Mouse (Mus musculus) B cell, adult 2 months (primary cell): ENCODE results near the gene Tmem102.

Source experiments
- DNase-seq, 2 experiments: peaks; one replicate each; pipeline ENCODE4 v3.0.0; 2022

Gene Tmem102

DNA sequence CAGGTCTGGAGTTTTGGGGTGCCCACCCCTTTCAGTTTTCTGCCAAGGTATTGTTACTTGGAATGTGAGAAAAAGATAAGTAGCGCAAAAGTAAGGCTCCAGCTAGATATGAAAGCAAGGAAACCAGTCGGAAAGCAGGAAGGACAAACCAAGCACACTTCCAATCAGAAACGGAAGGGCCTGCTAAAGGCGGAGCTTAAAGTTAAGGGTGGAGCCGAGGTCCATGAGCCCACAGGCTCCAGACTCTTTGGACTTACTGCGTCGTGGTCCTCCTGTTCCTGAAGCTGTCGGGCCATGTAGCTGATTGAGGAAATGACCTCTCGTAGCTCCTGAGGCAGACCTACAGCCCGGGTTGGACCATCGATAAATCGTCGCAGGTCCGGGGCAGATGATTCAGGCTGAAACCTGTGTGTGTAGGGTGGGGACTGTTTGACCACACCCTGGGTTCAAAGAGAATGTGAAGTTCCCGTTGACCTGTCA lies 20.6 kb downstream of the Tmem102 start:
- no peak for DNase-seq

DNA sequence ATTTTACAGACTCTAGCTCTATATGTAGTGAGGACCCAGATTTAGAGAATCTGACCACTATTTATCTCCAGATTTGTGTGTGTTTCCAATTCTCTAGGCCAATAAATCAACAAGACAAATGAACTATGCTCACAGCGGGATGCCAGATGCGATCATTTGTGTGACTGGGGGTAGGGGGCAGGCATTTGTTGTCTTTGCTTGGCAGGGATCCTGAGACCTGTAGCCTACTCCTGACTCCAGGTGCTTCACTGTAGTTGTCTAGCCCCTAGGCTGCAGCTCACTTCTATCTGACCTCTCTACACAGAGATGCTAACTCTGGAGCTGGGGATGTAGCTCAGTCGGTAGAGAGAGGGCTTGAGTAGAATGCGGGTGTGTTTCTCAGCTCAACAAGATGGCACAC lies 23.6 kb downstream of the Tmem102 start:
- DNase-seq: no peak

DNA sequence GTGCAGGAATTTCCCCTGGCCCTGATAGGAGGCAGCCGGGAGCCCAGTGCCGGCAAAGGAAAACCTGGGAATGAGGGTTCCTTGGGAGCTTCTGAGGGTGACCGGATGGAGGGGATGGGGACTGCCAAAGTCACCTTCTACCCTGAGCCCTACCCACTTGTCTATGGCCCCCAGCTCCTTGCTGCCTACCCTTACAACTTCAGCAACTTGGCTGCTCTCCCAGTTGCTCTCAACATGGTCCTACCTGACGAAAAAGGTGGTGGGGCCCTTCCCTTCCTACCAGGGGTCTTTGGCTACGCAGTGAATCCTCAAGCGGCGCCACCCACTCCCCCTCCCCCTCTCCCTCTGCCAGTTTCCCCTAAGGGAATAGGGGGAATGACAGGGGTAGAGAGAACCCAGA lies 26.4 kb downstream of the Tmem102 start:
- DNase-seq: no peak

- DNase-seq: no peak
Observed at GRCm38 (mm10) chr11:69778258-69778982, 27.0 kb downstream of the Tmem102 start.

GRCm38 (mm10) chr11:69777504-69778257 lies 27.7 kb downstream of the Tmem102 start:
- no peak for DNase-seq

DNA sequence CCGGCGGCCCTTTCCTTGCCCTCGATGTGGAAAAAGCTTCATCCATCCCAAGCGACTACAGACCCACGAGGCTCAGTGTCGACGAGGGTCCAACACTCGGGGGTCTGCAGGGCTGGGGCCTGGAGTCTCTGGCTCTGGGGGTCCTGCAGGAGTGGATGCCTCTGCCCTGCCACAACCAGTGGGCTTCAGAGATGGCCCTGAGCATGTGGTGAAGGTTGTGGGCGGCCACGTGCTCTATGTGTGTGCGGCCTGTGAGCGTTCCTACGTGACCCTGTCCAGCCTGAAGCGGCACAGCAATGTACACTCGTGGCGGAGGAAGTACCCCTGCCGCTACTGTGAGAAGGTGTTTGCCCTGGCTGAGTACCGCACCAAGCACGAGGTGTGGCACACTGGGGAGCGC lies 28.9 kb downstream of the Tmem102 start:
- DNase-seq: no peak

- DNase-seq: no peak
Observed at GRCm38 (mm10) chr11:69775716-69776115, 29.7 kb downstream of the Tmem102 start.

GRCm38 (mm10) chr11:69774961-69775360 lies 30.5 kb downstream of the Tmem102 start:
- DNase-seq: peak; percentile 47

DNA sequence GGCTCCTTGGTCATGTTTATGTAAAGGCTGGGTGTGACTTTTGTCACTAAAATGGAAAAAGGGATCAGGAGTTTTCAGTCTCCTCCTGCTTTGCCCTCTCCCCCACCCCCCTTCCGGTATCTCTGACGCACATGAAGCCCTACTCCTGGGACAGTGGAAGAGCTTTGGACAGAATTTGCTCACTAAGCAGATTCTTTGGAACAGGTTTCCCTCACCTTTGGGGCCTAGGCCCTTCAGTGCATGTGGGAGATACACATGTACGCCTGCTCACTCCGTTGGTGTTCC lies 37.9 kb downstream of the Tmem102 start:
- DNase-seq: no peak

DNA sequence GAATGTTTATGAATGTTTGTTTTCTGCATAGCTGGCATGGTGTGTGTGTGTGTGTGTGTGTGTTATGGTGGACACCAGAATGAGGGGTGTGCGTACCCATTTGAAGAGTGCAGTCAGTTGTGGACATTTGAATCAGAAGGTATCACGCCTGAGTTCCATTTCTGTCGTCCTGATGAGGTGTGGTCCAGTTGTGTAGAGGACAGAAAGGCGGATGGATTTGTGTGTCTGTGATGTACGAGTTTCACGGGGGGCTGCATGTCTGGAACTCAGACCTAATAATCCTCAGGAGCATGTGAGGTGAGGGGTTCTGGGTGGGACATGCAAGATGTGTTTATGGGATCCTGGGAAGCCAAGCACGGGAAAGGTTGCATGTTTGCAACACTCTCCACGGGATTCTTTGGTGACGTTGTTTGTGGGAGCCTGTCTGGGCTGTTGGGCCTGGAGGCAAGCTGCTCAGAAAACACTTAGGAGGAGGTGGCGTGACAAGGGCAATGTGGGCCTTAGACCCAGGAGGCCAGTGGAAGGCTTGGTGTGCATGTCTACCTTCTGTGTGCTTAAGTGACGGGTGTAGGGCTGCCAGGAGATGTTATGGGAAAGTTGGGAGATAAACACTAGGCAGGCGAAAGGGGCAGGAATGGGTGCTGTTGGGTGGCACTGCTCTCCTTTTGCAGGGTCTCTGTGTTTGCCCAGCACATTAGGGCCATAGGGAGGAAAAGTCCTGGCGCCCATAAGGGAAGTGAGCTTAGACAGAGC lies 38.4 kb downstream of the Tmem102 start:
- no peak for DNase-seq

DNA sequence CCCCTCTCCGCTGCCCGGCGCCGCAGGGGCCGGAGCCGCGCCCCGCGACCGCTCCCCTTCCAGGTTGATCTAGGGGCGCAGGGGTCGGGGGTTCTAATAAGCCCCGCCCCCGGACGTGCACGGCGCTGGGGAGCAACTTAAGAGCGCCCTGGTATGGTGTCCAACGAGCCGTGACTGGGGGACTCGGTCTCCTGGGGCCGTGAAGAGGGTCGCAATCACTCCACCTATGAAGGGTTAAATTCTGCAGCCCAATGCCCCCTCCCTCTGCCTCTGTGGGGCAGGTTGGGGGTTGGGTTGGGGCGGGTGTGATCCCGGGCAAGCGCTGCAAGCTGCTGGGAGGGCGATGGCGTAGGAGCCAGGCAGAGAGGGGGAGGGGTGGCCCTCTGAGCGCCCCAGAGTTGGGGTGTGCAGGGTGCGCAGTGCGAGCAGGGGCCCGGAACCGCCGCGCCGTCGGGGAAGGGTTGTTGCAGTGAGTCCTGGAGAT lies 39.3 kb downstream of the Tmem102 start:
- peak; percentile 80 for DNase-seq

DNA sequence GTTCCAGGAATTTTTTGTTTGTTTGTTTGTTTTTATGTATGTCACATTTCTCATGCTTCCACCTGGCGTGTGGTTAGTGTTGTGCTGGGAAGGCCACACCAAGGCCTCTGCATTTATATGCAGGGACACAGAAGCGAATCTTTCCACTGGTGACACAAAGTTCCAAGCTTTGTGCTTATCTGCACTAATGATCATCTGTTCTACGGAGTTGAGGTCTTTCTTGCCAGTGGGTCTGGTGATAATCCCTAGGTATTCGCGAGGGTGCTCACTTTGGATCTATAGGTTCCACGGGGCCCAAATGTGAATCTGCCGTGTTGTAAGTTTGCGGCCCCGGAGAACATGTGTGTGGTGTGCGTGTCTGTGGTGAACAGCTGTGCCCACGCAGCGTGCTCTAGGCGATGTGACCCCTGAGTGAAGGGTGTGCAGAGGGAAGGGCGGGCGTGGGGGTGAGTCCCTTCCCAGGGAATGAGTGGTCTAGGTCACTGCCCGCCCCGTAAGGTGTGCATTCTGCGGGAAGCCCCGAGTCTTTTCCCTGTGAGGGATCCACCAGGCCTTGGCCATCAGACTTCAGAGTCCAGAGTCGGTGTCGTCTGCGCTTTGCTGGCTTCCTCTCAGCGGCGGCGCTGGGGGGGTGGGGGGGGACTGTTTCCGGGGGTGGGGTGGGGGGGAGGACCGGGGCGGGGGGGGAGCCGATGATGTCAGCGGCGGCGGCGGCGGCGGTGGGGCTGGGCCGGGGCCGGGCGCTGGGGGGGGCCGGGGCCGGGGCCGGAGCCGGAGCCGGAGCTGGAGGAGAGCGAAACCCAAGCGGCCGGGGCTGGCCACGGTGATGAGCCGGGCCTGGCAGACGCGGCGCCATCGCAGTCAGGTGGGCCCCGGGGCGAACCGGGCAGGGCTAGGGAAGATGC lies 40.0 kb downstream of the Tmem102 start, which contains the start of gene Zbtb4:
Zbtb4 (plus strand) TSS at position 692 of the 905 bp plus-strand sequence.
- peak; percentile 47 to 55 for DNase-seq

GRCm38 (mm10) chr11:69763551-69763950 lies 41.9 kb downstream of the Tmem102 start:
- DNase-seq: peak; percentile 43 to 48

DNA sequence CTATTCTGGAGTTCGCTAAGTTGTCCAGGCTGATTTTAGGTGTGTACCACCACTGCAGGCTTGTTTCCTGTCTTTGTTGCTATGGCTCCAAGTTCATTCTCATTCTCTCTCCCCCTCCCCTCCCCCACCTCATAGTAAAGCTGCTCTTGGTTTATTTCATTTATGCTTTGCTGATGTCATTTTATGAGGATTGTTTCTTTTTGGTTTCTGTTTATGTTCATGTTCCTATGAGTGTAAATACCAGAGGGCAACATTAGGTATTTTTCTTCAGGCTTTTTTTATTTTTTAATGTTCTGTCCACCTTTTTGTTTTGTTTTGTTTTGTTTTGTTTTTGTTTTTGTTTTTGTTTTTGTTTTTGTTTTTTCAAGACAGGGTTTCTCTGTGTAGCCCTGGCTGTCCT lies 43.6 kb downstream of the Tmem102 start, which contains the start of gene Slc35g3:
Slc35g3 (minus strand) TSS at position 101 of the 400 bp plus-strand sequence.
- DNase-seq: no peak

- DNase-seq: no peak
Observed at GRCm38 (mm10) chr11:69760901-69761200, 44.6 kb downstream of the Tmem102 start.

DNA sequence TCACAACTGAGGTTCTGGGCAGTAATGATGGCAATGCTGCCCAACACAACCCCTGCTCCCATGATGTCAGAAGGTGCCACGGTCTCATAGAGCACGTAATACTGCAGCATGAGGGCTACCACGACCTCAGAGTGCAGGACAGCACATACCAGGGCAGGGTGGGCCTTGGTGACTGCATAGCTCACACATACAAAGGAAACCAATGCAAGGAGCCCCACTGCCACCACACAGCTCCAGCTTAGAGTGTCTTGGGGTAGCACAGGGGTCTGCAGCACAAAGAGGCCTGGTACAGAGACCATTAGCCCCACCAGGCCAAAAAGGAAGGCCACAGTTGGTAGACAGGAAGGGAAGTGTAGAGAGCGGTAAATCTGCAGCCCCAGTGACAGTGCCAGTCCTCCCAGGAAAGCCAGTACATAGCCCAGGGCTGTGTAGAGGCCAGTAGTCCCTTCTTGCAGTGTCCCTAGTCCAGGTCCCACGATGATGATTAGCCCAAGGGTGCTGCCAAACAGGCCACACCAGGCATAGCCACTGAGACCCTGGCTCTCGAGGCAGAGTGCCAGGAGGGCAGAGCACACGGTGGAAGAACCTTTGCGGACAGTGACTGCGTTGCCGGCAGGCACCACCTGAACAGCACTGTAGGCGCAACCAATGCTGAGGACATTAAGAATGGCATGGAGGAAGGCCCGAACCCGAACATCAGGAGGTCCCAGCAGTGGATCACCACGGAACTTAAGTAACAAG lies 45.1 kb downstream of the Tmem102 start:
- no peak for DNase-seq

DNA sequence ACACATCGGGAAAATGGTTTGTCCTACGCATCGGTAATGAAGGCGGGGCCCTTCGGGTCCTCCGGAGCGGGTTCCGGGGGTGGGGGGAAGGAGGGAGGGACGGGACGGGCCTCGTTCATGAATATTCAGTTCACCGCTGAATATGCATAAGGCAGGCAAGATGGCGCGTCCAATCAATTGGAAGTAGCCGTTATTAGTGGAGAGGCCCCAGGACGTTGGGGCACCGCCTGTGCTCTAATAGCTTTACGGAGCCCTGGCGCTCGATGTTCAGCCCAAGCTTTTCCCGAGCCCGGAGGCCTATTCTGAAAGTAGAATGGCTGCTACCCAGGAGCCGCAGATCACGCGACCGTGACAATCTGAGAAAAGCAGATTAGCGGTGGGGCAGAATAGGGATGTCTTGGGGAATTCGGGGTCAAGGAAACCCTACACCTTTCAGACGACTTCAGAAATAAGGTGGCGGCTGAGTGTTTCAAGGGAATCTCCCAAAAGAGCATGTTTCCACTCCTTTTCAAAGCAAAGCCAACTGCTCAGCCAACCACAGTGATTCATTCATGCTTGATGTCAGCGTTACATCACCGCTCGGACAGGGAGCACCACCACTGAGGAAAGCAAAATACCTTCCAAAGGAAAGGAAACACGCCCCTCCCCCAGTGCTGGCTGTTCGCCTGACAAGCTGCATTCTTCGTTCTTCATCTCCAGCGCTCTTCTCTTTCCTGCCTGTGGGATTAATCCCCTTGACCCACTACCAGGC lies 46.3 kb downstream of the Tmem102 start:
- DNase-seq: peak in 1 of 2 experiments; percentile 61

GRCm38 (mm10) chr11:69758478-69758970 lies 46.9 kb downstream of the Tmem102 start, which contains the start of gene Polr2a:
TSS of gene Polr2a (minus strand) at chr11:69758637.
- DNase-seq: peak; percentile 99

- peak; percentile 96 to 97 for DNase-seq
Observed at GRCm38 (mm10) chr11:69758090-69758456, 47.4 kb downstream of the Tmem102 start.

DNA sequence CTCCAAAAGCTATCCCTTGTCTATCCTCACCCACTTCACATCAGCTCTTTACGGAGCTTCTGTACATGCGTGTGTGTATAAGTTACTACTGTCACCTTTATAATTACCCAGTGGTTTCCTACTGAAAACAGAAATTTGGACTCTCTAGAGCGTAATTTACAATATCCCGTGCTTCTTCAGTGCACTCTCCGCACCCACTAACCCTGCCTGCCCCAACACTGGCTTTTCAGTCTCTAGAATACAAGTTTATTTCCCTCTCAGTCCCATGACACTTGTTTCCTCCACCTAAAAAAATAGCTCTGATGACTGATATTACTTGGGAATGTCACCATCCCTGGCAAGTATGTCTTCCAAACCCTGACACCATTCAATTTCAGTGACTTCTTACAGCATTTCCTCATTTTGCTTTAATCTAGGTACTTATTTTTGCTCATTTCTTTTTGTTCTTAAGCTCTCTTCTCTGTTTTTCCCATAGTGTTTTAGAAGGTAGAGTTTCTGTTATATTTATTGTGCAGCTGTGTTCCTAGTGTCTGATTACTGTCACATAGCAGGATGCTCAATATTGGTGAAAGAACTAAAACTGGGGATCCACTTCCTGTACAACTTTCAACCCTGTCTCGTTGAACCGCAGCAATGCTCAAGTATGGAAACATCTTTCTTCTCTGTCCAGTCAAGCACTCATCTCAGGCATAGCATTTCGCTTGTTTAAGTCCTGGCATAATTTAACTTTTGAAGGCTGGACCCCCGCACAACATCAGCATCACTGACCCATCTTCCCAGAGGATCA lies 47.9 kb downstream of the Tmem102 start:
- peak in 1 of 2 experiments; percentile 12 for DNase-seq
